Mouse (Mus musculus) liver, adult 2 months (tissue): ENCODE results near the gene Lpp. TPM values are rescaled to one million over a fixed set of nuclear protein-coding genes. Genes with fewer than 3 reads are reported as not detected.

Source experiments
- DNase-seq: peaks from one replicate; pipeline ENCODE4 v3.0.0-alpha.2; 2011; ENCODE audit warnings: low read depth, low spot score; ENCODE audit errors: extremely low read depth
- H3K27ac ChIP-seq: fragments of 200-500 bp; replicated peaks from 2 replicates; pipeline ENCODE4 v1.5.1; 2012; ENCODE audit warnings: low read depth, mild to moderate bottlenecking, control low read depth, inconsistent platforms, low read length; ENCODE audit not compliant: insufficient read depth
- H3K27me3 ChIP-seq: fragments of 200-500 bp; 2 replicates; pipeline ENCODE4 v1.6.1; 2012; ENCODE audit warnings: mild to moderate bottlenecking, moderate library complexity, low read length, inconsistent platforms; ENCODE audit not compliant: control insufficient read depth, insufficient read depth
- H3K36me3 ChIP-seq: fragments of 200-500 bp; 2 replicates; pipeline ENCODE4 v1.6.1; 2012; ENCODE audit warnings: low read length, inconsistent platforms; ENCODE audit not compliant: control insufficient read depth, insufficient read depth
- H3K4me1 ChIP-seq: fragments of 200-500 bp; 2 replicates; pipeline ENCODE4 v1.6.1; 2011; ENCODE audit warnings: low read length; ENCODE audit not compliant: control insufficient read depth, insufficient read depth
- H3K4me3 ChIP-seq: fragments of 200-500 bp; 2 replicates; pipeline ENCODE4 v1.5.1; 2011; ENCODE audit warnings: low read depth, mild to moderate bottlenecking, control low read depth, low read length, moderate library complexity; ENCODE audit not compliant: insufficient read depth
- H3K79me2 ChIP-seq: fragments of 200-500 bp; 2 replicates; pipeline ENCODE4 v1.6.1; 2012; ENCODE audit warnings: inconsistent platforms, mild to moderate bottlenecking, low read length, moderate library complexity; ENCODE audit not compliant: control insufficient read depth, insufficient read depth
- H3K9ac ChIP-seq: fragments of 200-500 bp; 2 replicates; pipeline ENCODE4 v1.6.1; 2012; ENCODE audit warnings: low read depth, mild to moderate bottlenecking, control low read depth, inconsistent platforms, low read length
- CTCF ChIP-seq: fragments of 200-500 bp; IDR thresholded peaks from 2 replicates; pipeline ENCODE4 v1.5.1; 2011; ENCODE audit warnings: low read depth, low read length, control low read depth
- POLR2A ChIP-seq: fragments of 200-500 bp; IDR thresholded peaks from 2 replicates; pipeline ENCODE4 v1.6.1; 2011; ENCODE audit warnings: low read length, control low read depth; ENCODE audit not compliant: insufficient read depth; ENCODE audit errors: extremely low read depth
- WGBS: fragments of 180-500 bp; shearing (Covaris S2); methylation state at CpG from one replicate; pipeline ENCODE4 v1.1.7; 2018; 5-methylcytosine and 5-hydroxymethylcytosine counted together
- polyA plus RNA-seq: library from polyadenylated mRNA; depleted of rRNA; stranded (reverse); fragments of >200 nt; gene quantifications from 2 replicates; pipeline ENCODE4 v1.2.3, GENCODE M21; 2012; rRNA removed
- total RNA-seq: library from RNA; depleted of rRNA; stranded (reverse); fragments of >200 nt; gene quantifications from 2 replicates; pipeline ENCODE4 v1.2.3, GENCODE M21; 2014; rRNA removed

The Lpp gene
- total RNA-seq = 23.0 and 25.9 TPM in 2 replicates
- polyA plus RNA-seq = 7.5 and 11.4 TPM in 2 replicates

DNA sequence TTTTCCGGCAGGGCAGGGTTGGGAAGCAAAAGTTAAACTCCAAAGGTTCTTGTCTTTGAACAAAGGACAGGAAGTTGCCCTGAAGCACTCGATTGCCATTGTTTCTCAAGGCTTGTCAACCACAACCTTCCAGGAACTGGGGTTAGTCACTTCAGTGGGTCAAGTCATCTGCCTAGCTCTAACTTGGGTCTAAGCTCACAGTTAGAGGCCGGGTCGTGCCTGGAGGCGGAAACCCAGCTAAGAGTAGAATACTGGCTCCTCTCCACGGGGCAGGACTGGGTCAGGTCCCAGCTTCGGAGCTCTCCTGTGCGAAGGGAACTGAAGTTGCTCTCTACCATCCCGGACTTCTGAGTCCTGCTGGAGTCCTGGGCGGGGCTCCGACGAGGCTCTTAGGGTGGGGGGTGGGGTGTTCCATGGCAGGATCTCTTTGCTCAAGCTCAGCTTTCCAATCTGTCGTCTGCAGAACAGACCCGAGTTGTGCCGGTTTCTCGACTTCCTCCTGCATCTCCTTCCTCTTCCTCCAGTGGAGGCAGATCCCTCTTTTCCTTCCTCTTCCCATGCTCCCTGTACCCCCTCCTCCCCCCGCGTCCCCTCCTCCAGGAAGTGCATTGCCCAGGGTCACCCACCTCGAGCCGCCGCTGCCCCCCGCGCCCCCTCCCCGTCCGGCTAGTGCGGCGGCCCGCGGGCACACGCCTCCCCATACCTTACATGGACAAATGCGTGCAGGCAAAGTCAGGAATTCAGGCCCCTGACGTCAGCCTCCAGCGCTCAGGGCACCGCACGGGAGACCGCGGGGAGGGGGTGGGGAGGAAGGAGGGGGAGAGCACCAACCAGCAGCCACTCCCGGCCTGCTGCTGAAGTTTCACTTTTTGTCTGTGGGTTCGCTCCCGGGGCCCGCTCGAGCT, at the start of gene Lpp:
Gene Lpp, plus strand, starts transcription at position 857 of the 905 bp plus-strand sequence.
- Histone ChIP-seq H3K79me2 (peaks cover 17% of the 10 kb centered on the region; the same call in 1 of the 2 replicates), H3K27me3 (no peaks in the 10 kb centered on the region)
- 1% methylated on average over 42 of the region's 42 CpGs for WGBS

DNA sequence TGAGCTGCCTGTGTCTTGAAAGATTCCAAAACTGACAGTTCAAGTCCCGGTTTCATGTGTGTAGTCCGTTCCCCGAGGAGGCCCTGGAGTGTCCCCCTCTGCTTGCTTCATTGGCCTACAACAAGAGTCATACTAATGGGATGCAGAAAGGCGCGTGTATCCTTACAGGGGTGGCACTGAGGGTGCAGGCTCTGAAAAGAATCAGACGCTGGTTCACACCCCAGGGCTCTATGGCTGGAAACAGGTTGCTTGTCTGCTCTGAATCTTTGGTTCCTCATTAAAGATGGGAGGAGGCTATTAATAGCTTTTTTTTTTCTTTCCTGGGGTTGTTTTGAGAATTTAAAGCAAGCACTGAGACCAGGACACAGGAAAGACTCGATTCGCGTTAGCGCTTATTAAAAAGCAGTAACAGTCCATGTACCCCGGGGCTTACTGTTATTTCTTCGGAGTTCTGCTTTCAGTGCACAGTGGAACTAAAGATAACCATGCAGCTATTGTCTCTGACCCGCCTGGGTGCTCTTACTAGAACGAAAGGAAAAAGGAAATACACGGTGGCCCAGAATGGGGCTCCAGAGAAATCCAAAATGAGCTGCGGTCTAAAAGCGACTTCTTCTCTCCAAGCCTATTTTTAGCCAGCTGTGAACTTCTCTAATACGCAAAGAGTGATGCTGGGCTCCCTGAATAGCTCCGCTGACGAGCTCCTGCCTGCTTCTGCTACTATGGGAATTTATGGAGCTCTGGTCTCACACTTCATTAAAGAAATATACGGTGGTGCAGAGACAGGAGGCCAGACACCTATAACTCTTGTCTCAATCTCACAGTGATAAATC, 45.5 kb upstream of the Lpp start:
- no peak for DNase-seq

More for the DNA sequence above, at the start of gene Lpp:
- peak; percentile 82 for DNase-seq
- Histone ChIP-seq H3K27ac (peak within 1 kb of the TSS; percentile 99), H3K36me3 (no peaks in the 10 kb centered on the region), H3K4me3 (peak within 1 kb of the TSS; percentile 79), H3K9ac (peak within 1 kb of the TSS; percentile 94), H3K4me1 (peaks cover 7% of the 10 kb centered on the region)
- TF ChIP-seq CTCF (no peak), POLR2A (0 out of 2 replicates have a peak, but pooled peaks have one; percentile 49)

DNA sequence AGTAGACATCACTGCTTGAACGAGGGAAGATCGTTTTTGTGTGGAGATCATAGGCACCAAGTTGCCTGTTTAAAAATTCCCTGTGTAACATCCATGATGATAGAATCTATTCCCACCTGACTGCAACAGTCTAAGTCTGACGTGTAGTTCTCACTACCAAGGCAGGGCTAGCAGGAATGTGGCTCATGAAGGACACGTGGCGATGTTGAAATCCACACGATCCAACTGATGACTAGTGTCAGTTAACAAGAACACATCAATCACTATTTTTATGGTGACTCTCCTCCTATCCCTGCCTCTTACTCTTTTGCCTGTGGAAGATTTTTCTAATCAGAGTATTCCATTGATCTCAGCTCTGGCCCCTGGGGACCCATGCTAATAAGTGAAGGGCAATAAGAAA, 43.0 kb upstream of the Lpp start:
- DNase-seq = no peak
- H3K27ac ChIP-seq = no peak overlapping the region
- no peak for TF ChIP-seq POLR2A
- TF ChIP-seq CTCF = no peak
- H3K4me1 ChIP-seq = no peaks in the 10 kb centered on the region; the same call in none of the 2 replicates
- H3K4me3 ChIP-seq = no peak overlapping the region
- H3K9ac ChIP-seq = no peak overlapping the region
- no peaks in the 10 kb centered on the region for H3K36me3 ChIP-seq
- H3K27me3 ChIP-seq = no peaks in the 10 kb centered on the region
- 80% methylated on average over 6 of the region's 6 CpGs for WGBS
- H3K79me2 ChIP-seq = no peaks in the 10 kb centered on the region

More for the DNA sequence above, 45.5 kb upstream of the Lpp start:
- Histone ChIP-seq H3K4me1 (no peaks in the 10 kb centered on the region; the same call in 1 of the 2 replicates), H3K27ac (no peak overlapping the region), H3K4me3 (no peak overlapping the region), H3K9ac (no peak overlapping the region), H3K79me2 (no peaks in the 10 kb centered on the region), H3K27me3 (no peaks in the 10 kb centered on the region), H3K36me3 (no peaks in the 10 kb centered on the region)
- TF ChIP-seq CTCF (no peak), POLR2A (no peak)
- 82% methylated on average over 21 of the region's 21 CpGs for WGBS

DNA sequence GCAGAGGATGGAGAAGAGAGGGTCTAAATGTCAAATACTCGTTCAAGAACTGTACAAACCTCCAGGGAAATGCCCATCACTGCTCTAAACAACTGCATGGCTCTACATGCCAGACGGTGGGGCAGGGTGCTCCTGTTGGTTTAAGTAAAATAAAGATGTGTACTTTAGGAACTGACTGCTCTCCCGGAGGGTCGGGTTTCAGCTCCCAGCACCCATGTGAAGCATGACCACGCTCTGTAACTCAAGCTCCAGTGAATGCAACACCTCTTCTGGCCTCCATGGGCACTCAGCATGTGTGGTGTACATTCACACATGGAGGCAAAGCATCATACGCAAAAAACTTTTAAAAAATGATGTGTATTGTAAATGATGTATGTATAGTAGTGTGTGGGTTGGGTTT, 42.6 kb upstream of the Lpp start:
- 83% methylated on average over 6 of the region's 6 CpGs for WGBS
- Histone ChIP-seq H3K4me1 (no peaks in the 10 kb centered on the region; the same call in none of the 2 replicates), H3K4me3 (no peak overlapping the region), H3K27ac (no peak overlapping the region), H3K36me3 (no peaks in the 10 kb centered on the region), H3K79me2 (no peaks in the 10 kb centered on the region), H3K9ac (no peak overlapping the region), H3K27me3 (no peaks in the 10 kb centered on the region)
- TF ChIP-seq POLR2A (no peak), CTCF (no peak)
- no peak for DNase-seq

DNA sequence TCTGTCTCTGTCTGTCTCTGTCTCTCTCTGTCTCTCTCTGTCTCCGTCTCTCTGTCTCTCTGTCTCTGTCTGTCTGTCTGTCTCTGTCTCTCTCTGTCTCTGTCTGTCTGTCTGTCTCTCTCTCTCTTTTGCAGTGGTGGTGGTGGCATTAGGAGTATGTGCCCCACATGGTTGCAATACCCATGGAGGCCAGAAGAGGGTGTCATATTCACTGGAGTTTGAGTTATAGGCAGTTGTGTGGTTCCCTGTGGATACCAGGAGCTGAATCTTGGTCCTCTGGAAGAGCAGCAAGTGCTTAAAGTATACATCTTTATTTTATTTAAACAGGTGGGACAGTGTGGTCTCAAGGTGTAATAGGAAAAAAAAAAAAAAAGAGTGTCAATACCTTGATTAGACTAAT, 41.5 kb upstream of the Lpp start:
- TF ChIP-seq POLR2A = no peak
- no peak for TF ChIP-seq CTCF
- DNase-seq = no peak
- Histone ChIP-seq H3K4me1 (no peaks in the 10 kb centered on the region; the same call in none of the 2 replicates), H3K27ac (no peak overlapping the region), H3K79me2 (no peaks in the 10 kb centered on the region), H3K4me3 (no peak overlapping the region), H3K36me3 (no peaks in the 10 kb centered on the region), H3K27me3 (no peaks in the 10 kb centered on the region), H3K9ac (no peak overlapping the region)
- 96% methylated on average over 1 of the region's 1 CpGs for WGBS

DNA sequence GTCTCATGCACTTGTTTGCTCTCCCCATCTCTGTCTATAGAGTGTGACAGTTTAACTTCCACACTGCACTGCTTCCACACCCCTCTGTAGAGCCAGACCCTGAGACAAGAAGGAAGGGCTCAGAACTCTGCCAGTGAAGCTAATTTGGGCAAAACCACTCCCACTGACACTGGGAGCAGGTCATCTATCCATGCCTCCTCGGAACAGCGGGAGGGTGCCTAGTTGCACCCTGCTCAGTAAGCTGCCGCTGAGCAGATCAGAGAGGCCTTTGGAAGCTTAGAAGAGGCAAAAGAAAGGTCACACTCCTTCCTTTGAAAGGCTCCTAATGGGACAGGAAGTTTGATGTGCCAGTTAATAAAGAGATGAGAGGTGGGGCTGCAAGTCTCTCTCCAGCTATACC, 39.5 kb upstream of the Lpp start:
- Histone ChIP-seq H3K9ac (no peak overlapping the region), H3K4me3 (no peak overlapping the region)
- 28% methylated on average over 3 of the region's 3 CpGs for WGBS

More for the DNA sequence above, 39.5 kb upstream of the Lpp start:
- H3K4me1 ChIP-seq = no peaks in the 10 kb centered on the region; the same call in 1 of the 2 replicates
- H3K27ac ChIP-seq = no peak overlapping the region
- H3K27me3 ChIP-seq = no peaks in the 10 kb centered on the region
- no peaks in the 10 kb centered on the region for H3K36me3 ChIP-seq
- TF ChIP-seq POLR2A (no peak), CTCF (no peak)
- no peaks in the 10 kb centered on the region for H3K79me2 ChIP-seq
- no peak for DNase-seq
